Mouse (Mus musculus) gastrocnemius, adult 18-20 months (tissue): ENCODE results near the gene Cep170. TPM values are rescaled to one million over a fixed set of nuclear protein-coding genes. Genes with fewer than 3 reads are reported as not detected.

Experiments used
- DNase-seq: peaks from one replicate; pipeline ENCODE4 v3.0.0; 2021; ENCODE audit warnings: low spot score
- microRNA-seq: library from miRNA; unstranded; fragments of <30 nt; microRNA quantifications from one replicate; pipeline ENCODE4 v1.2.0, GENCODE M21; 2021
- total RNA-seq, 2 experiments: library from RNA; stranded (reverse); gene quantifications; 2 replicates each; pipeline ENCODE4 v1.2.3; 2021

The Cep170 gene
- total RNA-seq, 2 experiments from 2014 or later, result 17.8 to 19.1 TPM

DNA sequence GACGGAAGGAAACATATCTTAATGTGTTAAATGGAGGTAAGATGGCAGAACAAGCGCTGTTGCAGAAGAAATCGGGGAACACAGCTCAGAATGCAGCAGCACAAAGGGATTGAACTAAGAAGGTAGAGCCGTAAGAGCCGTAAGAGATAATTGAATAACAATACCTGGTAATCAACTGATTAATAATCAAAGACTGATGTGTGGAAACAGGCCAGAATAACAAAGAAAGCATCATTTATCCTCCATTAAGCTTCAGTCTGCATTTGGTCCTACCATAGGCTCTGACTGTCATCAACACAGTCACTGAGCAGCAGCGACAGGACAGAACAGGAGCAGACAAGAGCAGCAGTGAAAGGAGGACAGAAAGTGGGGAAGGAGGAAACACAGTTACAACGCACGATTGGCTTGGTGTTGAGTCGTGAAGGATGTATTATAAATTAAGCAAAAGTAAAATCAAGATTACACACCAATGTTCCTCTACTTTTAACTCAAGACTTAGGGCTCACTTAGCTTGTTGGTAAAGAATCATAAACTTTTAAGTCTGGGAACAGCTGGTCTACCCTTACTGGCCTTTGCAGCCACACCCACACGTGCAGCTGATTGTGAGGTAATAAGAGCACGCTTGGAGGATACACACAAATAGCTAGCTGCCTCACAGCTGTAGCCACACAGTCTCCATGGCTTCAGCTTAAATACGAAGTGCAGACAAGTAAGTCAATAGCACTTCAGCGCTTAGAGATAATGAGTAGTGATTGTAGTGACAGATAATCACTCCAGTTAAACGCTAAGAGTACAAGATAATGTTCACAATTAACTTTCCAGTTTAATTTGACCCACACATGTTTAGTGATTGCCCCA is 59.8 kb downstream of the Cep170 start:
- DNase-seq, result no peak

DNA sequence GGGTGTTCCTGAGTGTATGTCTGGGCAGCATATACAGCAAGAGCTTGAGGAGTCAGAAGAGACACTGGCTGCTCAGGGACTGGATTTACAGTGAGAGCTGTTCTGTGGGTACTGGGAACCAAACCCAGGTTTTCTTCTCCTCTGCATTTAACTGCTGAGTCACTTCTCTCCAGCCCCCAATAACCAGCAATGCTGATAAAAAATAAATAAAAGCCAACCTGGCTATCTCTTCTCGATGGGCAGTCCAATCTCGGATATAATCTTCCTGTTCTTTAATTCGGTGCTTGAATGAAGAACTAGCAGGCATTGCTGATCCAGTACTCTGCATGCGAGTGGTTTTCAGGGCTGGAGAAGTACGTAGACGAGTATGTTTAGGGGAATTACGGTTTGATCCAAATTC is 64.2 kb downstream of the Cep170 start:
- no peak for DNase-seq

DNA sequence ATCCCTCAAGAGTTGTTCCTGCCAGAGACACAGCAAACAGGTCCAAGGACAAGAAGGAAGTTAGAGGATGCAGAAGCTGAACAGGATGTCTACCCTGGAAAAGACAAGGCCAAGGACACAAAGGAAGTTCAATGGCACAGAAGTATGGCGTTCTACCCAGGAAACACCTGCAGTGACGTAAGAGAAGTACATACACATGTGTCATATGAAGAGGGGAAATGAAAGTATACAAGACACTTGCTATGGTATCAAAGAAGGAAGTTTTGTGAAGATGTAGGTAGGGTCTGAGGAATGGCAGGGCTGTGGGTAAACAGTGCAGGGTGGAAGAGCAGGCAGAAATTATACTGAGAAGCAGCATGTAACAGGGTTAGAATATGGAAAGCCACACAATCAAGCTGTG is 81.0 kb downstream of the Cep170 start:
- no peak for DNase-seq

DNA sequence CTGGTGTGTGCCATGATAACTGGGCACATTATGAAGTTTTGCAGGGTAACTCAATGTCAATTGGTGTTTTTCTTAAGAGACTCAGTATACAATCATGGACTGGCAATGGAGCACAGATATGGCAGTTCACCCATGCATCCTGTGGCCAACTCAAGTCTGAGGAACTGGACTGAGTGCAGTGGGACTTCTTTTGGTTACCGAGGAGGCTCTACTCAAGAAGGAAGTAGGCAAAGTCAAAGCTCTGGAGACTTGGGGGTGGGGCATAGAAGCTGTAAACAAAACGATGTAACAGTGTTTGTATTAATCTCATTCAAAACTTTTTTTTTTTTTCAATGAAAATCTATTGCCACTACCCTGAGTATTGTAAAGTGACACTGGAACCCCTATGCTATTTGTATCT is 83.3 kb downstream of the Cep170 start:
- DNase-seq, result no peak

DNA sequence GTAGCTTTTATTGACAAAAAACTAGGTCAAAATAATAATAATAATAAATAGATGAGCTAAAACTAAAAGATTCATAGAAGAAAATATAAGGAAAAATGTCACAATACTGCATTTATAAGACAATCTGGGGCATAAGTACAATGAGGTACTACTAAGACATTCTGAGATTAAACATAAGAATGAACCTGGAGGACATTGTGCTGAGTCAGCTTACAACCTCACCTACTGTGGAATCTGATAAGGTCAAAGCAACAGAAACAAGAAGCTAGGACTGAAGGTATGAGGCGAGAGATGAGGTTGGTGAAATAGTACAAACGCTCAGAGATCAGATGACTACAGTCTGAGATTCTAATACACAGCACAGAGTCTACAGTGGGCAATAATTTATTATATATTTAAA is 86.5 kb downstream of the Cep170 start:
- DNase-seq, result no peak

DNA sequence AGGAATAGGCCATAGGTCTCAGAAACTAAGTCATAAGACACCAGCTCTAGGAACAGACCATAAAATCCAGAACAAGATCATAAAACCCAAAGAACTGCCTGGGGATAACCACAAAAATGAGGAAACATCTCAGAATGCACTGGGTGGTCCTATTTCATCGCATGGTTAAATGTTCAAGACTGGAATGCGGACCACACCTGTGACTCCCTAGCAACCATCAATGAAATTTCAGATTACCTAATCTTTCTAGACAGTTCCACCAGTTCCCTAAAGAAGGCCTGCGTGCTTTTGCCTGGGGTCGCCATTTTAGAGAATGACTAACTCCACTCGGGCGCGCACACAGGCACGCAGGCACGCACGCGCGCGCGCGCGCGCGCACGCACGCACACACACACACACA is 89.1 kb downstream of the Cep170 start:
- no peak for DNase-seq

DNA sequence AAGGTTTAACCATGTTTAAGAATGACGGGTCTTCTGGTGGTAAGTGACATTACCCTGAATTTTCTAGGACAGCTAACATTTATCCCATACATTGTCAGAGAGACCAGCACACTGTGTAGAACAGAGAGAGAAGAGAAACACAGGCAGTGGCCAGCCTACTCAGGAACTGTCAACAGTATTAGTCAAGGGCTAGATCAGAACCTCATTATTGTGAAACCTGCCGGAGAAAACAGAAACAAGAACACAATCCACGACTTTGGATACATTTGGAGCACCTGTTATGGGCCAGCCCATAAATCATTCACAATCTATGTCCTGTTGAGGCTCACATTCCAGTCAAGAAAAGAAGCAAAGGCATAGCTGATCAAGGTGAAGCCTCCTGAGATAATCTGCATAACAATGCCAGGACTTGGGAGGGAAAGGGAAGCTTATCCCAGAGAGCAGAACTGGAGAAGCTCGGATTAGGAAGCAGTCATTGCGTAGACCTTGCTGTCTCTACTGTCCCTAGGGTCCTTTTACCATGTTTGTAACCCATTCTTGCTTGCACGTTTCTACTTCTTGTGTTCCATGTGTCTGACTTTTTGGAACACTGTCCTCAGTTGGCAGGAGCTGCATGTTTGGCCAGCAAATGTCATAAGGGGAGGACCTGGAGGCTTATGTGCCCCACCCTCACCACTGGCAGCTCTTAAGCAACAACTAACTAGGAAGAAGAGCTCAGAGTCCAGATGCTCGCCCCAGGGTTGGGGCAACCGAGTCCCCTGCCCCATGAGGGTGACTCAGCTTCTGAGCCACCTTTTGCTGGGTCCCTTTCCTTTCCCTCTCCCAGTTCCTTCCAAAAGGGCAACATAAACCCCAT is 89.8 kb downstream of the Cep170 start:
- DNase-seq, result peak; percentile 29

DNA sequence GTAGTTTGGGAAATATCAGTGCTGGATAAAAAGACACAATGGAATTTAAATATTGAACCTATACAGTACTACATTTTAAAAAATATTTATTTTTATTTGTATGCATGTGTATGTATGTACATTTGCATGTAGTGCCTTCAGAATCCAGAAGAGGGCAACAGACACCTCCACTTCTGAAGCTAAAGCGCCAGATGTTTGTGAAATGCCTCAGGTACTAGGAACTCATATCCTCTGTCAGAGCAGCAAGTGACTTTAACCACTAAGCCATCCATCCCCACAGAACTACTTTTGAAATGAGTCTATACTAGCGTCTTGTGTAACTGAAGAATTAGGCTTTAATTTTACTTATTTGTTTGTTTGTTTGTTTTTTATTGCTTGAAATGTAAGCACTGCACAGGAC is 101.4 kb downstream of the Cep170 start:
- DNase-seq, result peak; percentile 54

DNA sequence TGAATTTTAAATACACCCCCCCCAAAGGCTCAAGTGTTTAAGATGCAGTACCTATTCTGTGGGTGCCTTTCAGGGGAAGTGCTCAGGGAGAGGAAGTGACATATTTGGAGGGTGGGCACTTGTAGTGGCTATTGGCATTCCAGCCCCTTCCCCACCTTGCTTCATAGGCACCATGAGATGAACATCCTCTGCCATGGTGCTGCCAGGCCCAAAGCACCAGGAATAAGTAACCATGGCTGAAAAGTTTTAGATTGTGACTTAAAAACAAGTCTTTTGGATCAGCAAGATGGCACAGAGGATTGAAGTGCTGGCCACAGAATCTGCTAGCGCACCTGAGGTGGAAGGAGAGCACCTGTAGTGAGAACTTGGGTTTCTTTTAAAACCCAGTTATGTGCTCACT is 113.6 kb downstream of the Cep170 start:
- DNase-seq, result no peak

DNA sequence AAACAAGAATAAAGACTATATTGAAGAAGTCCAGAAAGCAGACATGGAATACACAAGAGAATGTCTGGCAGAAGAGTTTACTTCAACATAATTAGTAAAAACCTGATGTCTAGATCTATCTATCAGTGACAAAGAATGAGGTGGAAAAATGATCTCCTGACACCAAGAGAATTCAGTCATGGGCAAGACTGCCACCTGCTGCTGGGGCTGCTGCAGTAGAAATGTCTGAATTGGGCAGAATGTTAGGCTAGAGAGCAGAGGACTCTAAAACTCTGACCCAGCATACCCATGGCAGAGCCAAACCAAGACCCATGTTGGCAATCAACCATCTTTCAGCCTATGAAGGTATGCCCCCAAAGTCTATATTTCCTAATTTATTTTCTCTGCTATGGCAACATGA is 114.1 kb downstream of the Cep170 start:
- DNase-seq, result peak; percentile 20

DNA sequence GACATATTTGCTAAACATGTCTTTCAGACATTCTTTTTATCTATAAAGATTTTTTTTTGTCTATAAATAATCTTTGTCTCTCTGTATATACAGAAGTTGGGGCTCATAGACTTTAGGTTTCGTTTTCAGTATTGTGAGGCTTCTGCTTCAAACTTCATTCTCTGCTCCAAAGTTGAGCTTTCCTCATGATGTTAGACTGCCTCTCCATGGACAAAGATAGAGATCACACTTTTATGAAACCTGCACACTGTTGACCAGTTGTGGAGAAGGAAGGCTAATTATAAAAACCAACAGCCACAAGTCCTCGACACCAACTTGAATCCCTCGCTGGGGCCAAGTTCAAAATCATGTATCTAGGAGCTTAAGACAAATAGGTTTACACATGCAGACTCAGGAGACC is 115.2 kb downstream of the Cep170 start:
- DNase-seq, result no peak

DNA sequence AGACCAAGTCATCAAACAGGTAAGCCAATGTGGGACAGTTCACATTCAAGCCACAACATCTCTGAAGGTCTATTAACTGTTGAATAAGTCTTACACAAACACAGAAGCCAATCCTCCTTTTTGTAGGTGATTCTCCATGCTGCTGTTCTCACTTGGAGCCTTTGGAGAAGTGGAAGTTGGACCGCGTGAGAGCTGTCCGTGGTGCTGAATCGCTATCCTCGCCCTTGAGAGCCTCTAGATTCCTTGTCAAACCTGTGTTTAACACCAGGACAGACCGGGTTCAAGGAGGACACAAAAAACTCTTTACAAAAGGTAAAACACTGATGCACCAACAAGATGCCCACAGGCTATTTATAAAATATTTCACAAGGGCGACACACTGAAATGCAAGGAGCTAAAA is 116.8 kb downstream of the Cep170 start:
- peak; percentile 15 for DNase-seq

DNA sequence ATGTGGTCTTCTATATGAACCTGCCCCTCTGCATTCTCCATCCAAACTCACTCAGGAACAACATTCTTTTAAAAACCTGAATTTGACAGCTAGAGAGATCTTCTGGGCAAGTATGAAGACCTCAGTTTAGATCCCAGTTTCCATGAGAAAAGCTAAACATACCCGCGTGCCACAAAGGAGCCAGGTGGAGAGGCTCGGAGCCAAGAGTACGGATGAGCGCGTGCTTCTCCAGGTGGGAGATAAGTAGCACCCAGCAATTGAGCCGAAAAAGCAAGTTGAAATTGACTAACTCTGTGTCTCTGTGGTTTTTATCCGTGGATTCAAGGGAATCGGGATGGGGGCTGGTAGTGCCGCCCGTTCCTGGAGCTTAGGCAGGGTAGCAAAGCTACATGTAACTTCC is 122.8 kb downstream of the Cep170 start:
- no peak for DNase-seq

DNA sequence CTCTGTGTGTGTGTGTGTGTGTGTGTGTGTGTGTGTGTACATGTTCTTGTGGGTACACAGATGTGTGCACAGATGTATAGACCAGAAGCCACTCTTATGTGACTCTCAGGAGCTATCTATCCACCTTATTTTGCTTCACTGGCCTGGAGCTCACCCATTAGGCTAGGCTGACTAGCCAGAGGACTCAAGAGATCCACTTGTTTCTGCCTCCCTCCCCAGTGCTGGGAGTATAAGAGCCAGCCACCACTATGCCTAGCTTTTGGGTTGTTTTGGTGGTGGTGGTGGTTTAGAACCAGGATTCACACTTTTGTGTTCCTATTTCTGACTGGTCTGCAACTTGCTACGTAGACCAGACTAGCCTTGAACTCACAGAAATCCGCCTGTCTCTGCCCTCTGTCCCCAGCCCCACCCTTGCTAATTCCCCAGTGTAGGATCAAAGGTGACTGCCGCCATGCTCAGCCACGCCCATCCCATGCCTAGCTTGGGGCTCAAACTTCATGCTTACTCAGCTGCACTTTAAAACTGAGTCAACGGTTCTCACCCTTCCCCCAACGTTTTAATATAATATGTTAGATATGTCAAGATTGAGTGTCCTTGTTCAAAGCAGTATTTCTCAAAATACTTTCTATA is 125.5 kb downstream of the Cep170 start:
- DNase-seq, result no peak

Small RNA genes lying within 50 kb of the gene (microRNA-seq; reads per million reads assigned to microRNA genes)
- gene Mir350, result 681 reads per million, percentile 79 among the genes with 10 or more reads in this experiment

Other genes starting within 250 kb of the Cep170 start
- 1 to 10 TPM; 4.2 to 5.2 TPM for gene Sdccag8, start 593 bp upstream of the Cep170 start, total RNA-seq